Mouse (Mus musculus): ENCODE results near the gene Myl6.

The Myl6 gene

GRCm38 (mm10) chr10:128451014-128451413 is 42.9 kb downstream of the Myl6 start:
- in situ Hi-C loops (cut with MboI; ENCODE audit: low pct_unique_long_range_greater_than_20kb in 1 of 2, low sequenced_read_pairs in 2 of 2, unreplicated experiment in 1 of 2), result loop anchor here in 1 of 2 experiments (10.0 kb wide), 1 partner anchor 106 kb away; no protein-coding TSS in a partner anchor

- in situ Hi-C loops (cut with MboI; ENCODE audit: low pct_unique_long_range_greater_than_20kb in 1 of 2, low sequenced_read_pairs in 2 of 2, unreplicated experiment in 1 of 2), result no loop called here
These were observed 48.5 kb downstream of the Myl6 start for GRCm38 (mm10) chr10:128445407-128445806.

GRCm38 (mm10) chr10:128444354-128444753 is 49.6 kb downstream of the Myl6 start:
- in situ Hi-C loops (cut with MboI; ENCODE audit: low pct_unique_long_range_greater_than_20kb in 1 of 2, low sequenced_read_pairs in 2 of 2, unreplicated experiment in 1 of 2), result no loop called here

- in situ Hi-C loops (cut with MboI; ENCODE audit: low pct_unique_long_range_greater_than_20kb in 1 of 2, low sequenced_read_pairs in 2 of 2, unreplicated experiment in 1 of 2), result no loop called here
These were observed 51.2 kb downstream of the Myl6 start for GRCm38 (mm10) chr10:128442718-128443117.

- in situ Hi-C loops (cut with MboI; ENCODE audit: low pct_unique_long_range_greater_than_20kb in 1 of 2, low sequenced_read_pairs in 2 of 2, unreplicated experiment in 1 of 2), result no loop called here
These were observed 52.4 kb downstream of the Myl6 start for GRCm38 (mm10) chr10:128441324-128442119.

All from mouse embryonic stem cell (cell line).